Comparison of ENCODE assay signal across 16 mouse cellular contexts in genomic region chr7:67402353-67402752, GRCm38 (mm10).
"Had no signal": no experiment of that assay in that cellular context is flagged by ENCODE, and none has a peak within 500 bp of the region (broad histone marks: within the 10 kb centered on the region; RNA-seq: fewer than 3 reads in every experiment).

No protein-coding gene starts in this region.

- H3K4me1 ChIP-seq: liver, embryonic 15.5 days; lung, embryonic 15.5 days; midbrain, embryonic 13.5 days; midbrain, embryonic 15.5 days; neural tube, embryonic 12.5 days had no signal

- H3K36me3 ChIP-seq: liver, embryonic 15.5 days; lung, embryonic 15.5 days; midbrain, embryonic 13.5 days; midbrain, embryonic 15.5 days; neural tube, embryonic 12.5 days had no signal

- DNase-seq: liver, postnatal 0 days; lung, adult 2 months; lung, postnatal 14 days; lung, postnatal 36 days; right cerebral cortex, postnatal 14 days; spleen, adult 18-20 months; thymus, adult 18-20 months; thymus, postnatal 25 days; thymus, postnatal 4 days had no signal

- H3K27me3 ChIP-seq: liver, embryonic 15.5 days; lung, embryonic 15.5 days; midbrain, embryonic 13.5 days; midbrain, embryonic 15.5 days; neural tube, embryonic 12.5 days had no signal

- H3K4me3 ChIP-seq: liver, embryonic 15.5 days; lung, embryonic 15.5 days; megakaryocyte, embryonic 14.5 days; midbrain, embryonic 13.5 days; midbrain, embryonic 15.5 days; neural tube, embryonic 12.5 days had no signal

- H3K27ac ChIP-seq: liver, embryonic 15.5 days; lung, embryonic 15.5 days; macrophage; midbrain, embryonic 13.5 days; midbrain, embryonic 15.5 days; neural tube, embryonic 12.5 days had no signal
